Mouse (Mus musculus) limb, embryonic 14.5 days (tissue): ENCODE measurements at regions not wholly inside any gene's neighbourhood (a gene's known extent, or its start where the extent isn't known, plus 50 kb on each side); places are given as distances from the start of the nearest gene placed in this dataset.

Source experiments
- ATAC-seq: fragments of 200-750 bp; cut with Nextera tagmentation; 2 replicates; pipeline ENCODE4 v1.8.0; 2017; ENCODE audit warnings: low read depth, moderate number of reproducible peaks, moderate TSS enrichment; ENCODE audit not compliant: low FRiP score
- DNase-seq: peaks from one replicate; pipeline ENCODE4 v3.0.0-alpha.2; 2015; ENCODE audit warnings: low spot score
- H3K27ac ChIP-seq: fragments of 300-500 bp; sonication (generic); replicated peaks from 2 replicates; pipeline ENCODE4 v1.5.1; 2014; ENCODE audit warnings: low read depth, mild to moderate bottlenecking, low read length, moderate library complexity, mixed read lengths
- H3K27me3 ChIP-seq: fragments of 300-500 bp; sonication (generic); 2 replicates; pipeline ENCODE4 v1.6.1; 2014; ENCODE audit warnings: low read length, mixed read lengths; ENCODE audit not compliant: control insufficient read depth, insufficient read depth
- H3K36me3 ChIP-seq: fragments of 300-500 bp; sonication (generic); 2 replicates; pipeline ENCODE4 v1.6.1; 2014; ENCODE audit warnings: mild to moderate bottlenecking, low read length, moderate library complexity, mixed read lengths; ENCODE audit not compliant: control insufficient read depth, insufficient read depth
- H3K4me1 ChIP-seq: fragments of 300-500 bp; sonication (generic); 2 replicates; pipeline ENCODE4 v1.6.1; 2014; ENCODE audit warnings: antibody characterized with exemption, low read length, mixed read lengths; ENCODE audit not compliant: control insufficient read depth, insufficient read depth
- H3K4me2 ChIP-seq: fragments of 300-500 bp; sonication (generic); replicated peaks from 2 replicates; pipeline ENCODE4 v1.6.1; 2014; ENCODE audit warnings: low read depth, mild to moderate bottlenecking, low read length, moderate library complexity; ENCODE audit not compliant: severe bottlenecking
- H3K4me3 ChIP-seq: fragments of 300-500 bp; sonication (generic); replicated peaks from 2 replicates; pipeline ENCODE4 v1.5.1; 2014; ENCODE audit warnings: low read length
- H3K9ac ChIP-seq: fragments of 300-500 bp; sonication (generic); 2 replicates; pipeline ENCODE4 v1.6.1; 2014; ENCODE audit warnings: mild to moderate bottlenecking, low read depth, low read length, moderate library complexity; ENCODE audit not compliant: severe bottlenecking
- H3K9me3 ChIP-seq: fragments of 300-500 bp; sonication (generic); 2 replicates; pipeline ENCODE4 v1.6.1; 2016; ENCODE audit warnings: low read length; ENCODE audit not compliant: control insufficient read depth
- POLR2A ChIP-seq: fragments of 200-500 bp; IDR thresholded peaks from 2 replicates; pipeline ENCODE4 v1.8.0; 2012; ENCODE audit warnings: inconsistent platforms, mild to moderate bottlenecking, moderate library complexity, borderline replicate concordance; ENCODE audit not compliant: insufficient read depth, insufficient read length; ENCODE audit errors: extremely low read depth
- WGBS: fragments of 180-500 bp; shearing (Covaris S2); extraction: QIAGEN DNeasy Blood & Tissue Kit; methylation state at CpG from one replicate; pipeline ENCODE4 v1.1.7; 2014; 5-methylcytosine and 5-hydroxymethylcytosine counted together

GRCm38 (mm10) chr13:118490610-118491009 lies 103.6 kb upstream of the Mrps30 start:
- no peak overlapping the region for H3K27ac ChIP-seq
- WGBS, result 16% methylated on average over 3 of the region's 3 CpGs
- ATAC-seq (no peak), DNase-seq (no peak)
- H3K4me1 ChIP-seq, result no peaks in the 10 kb centered on the region
- no peaks in the 10 kb centered on the region for H3K9me3 ChIP-seq
- no peak overlapping the region for H3K4me2 ChIP-seq
- H3K27me3 ChIP-seq, result no peaks in the 10 kb centered on the region
- H3K4me3 ChIP-seq, result no peak overlapping the region
- no peak for TF ChIP-seq POLR2A
- H3K9ac ChIP-seq, result no peak overlapping the region
- no peaks in the 10 kb centered on the region for H3K36me3 ChIP-seq

GRCm38 (mm10) chr13:118483031-118483430 lies 96.0 kb upstream of the Mrps30 start:
- H3K27ac ChIP-seq, result no peak overlapping the region
- no peak overlapping the region for H3K4me2 ChIP-seq
- no peak for ATAC-seq
- H3K9me3 ChIP-seq, result no peaks in the 10 kb centered on the region
- H3K9ac ChIP-seq, result no peak overlapping the region
- no peaks in the 10 kb centered on the region for H3K27me3 ChIP-seq
- no peak overlapping the region for H3K4me3 ChIP-seq
- H3K36me3 ChIP-seq, result no peaks in the 10 kb centered on the region
- WGBS, result 27% methylated on average over 8 of the region's 8 CpGs
- no peak for TF ChIP-seq POLR2A
- peaks cover 3% of the 10 kb centered on the region; the same call in 1 of the 2 replicates for H3K4me1 ChIP-seq
- DNase-seq, result no peak

GRCm38 (mm10) chr13:118480237-118480636 lies 93.2 kb upstream of the Mrps30 start:
- DNase-seq, result no peak
- 94% methylated on average over 1 of the region's 1 CpGs for WGBS
- Histone ChIP-seq H3K4me2 (no peak overlapping the region), H3K27me3 (no peaks in the 10 kb centered on the region), H3K9ac (no peak overlapping the region), H3K4me1 (peaks cover 3% of the 10 kb centered on the region; the same call in 1 of the 2 replicates), H3K36me3 (no peaks in the 10 kb centered on the region), H3K27ac (no peak overlapping the region), H3K4me3 (no peak overlapping the region), H3K9me3 (no peaks in the 10 kb centered on the region)
- no peak for TF ChIP-seq POLR2A
- no peak for ATAC-seq

GRCm38 (mm10) chr13:118478487-118478886 lies 91.4 kb upstream of the Mrps30 start:
- H3K9me3 ChIP-seq, result no peaks in the 10 kb centered on the region
- peaks cover 3% of the 10 kb centered on the region; the same call in 1 of the 2 replicates for H3K4me1 ChIP-seq
- H3K27ac ChIP-seq, result no peak overlapping the region
- no peak overlapping the region for H3K4me2 ChIP-seq
- H3K9ac ChIP-seq, result no peak overlapping the region
- WGBS, result 47% methylated on average over 1 of the region's 1 CpGs
- H3K36me3 ChIP-seq, result no peaks in the 10 kb centered on the region
- H3K27me3 ChIP-seq, result no peaks in the 10 kb centered on the region
- DNase-seq (no peak), ATAC-seq (no peak)
- TF ChIP-seq POLR2A, result no peak
- H3K4me3 ChIP-seq, result no peak overlapping the region

- Histone ChIP-seq H3K4me2 (no peak overlapping the region), H3K36me3 (no peaks in the 10 kb centered on the region), H3K9me3 (no peaks in the 10 kb centered on the region), H3K27me3 (no peaks in the 10 kb centered on the region), H3K4me3 (no peak overlapping the region), H3K9ac (no peak overlapping the region), H3K27ac (no peak overlapping the region), H3K4me1 (no peaks in the 10 kb centered on the region; the same call in 1 of the 2 replicates)
- DNase-seq, result no peak
- ATAC-seq, result no peak
- TF ChIP-seq POLR2A, result no peak
- WGBS, result 45% methylated on average over 7 of the region's 7 CpGs
Measured at GRCm38 (mm10) chr13:118472578-118472977, 85.5 kb upstream of the Mrps30 start.
